ENCODE assay signal across 26 mouse cellular contexts in genomic region chr9:63608006-63608405, GRCm38 (mm10). TPM values are rescaled to one million over a fixed set of nuclear protein-coding genes. Genes with fewer than 3 reads are reported as not detected.
A peak's percentile ranks its signal among the peaks of the same experiment; 100 is the strongest.
DNase-seq lines count a peak whose midpoint lies in the region; TF ChIP-seq lines count a peak whose summit lies in the region.
"Had no signal": no experiment of that assay in that cellular context is flagged by ENCODE, and none has a peak within 500 bp of the region (broad histone marks: within the 10 kb centered on the region; RNA-seq: fewer than 3 reads in every experiment).

No protein-coding gene starts in this region.

- H3K27ac ChIP-seq in layer of hippocampus, adult 2 months: 0 out of 2 replicates have a peak overlapping the region, but pooled peaks have one; percentile 15
- H3K27ac ChIP-seq: embryonic facial prominence, embryonic 12.5 days; embryonic facial prominence, embryonic 15.5 days; hindbrain, embryonic 12.5 days; hindbrain, embryonic 15.5 days had no signal

- H3K4me3 ChIP-seq in layer of hippocampus, adult 2 months: no peak overlapping the region
- H3K4me3 ChIP-seq in myocyte: no peak overlapping the region
- H3K4me3 ChIP-seq: embryonic facial prominence, embryonic 12.5 days; embryonic facial prominence, embryonic 15.5 days; erythroblast, embryonic 14.5 days; hindbrain, embryonic 12.5 days; hindbrain, embryonic 15.5 days had no signal

- no peaks in the 10 kb centered on the region for H3K27me3 ChIP-seq in myocyte (ENCODE audit: control insufficient read depth, insufficient read depth, insufficient read length)
- H3K27me3 ChIP-seq: embryonic facial prominence, embryonic 12.5 days; embryonic facial prominence, embryonic 15.5 days; hindbrain, embryonic 12.5 days; hindbrain, embryonic 15.5 days; Patski had no signal

- H3K4me2 ChIP-seq in myocyte (ENCODE audit: low read depth): peak overlapping the region; percentile 50
- H3K4me2 ChIP-seq: embryonic facial prominence, embryonic 12.5 days; embryonic facial prominence, embryonic 15.5 days; heart, embryonic 11.5 days; hindbrain, embryonic 12.5 days; hindbrain, embryonic 15.5 days had no signal

- TF ChIP-seq POLR2A in myocyte (IDR thresholded peaks at IDR 0.05; ENCODE audit: insufficient read length, low read depth): no peak

- no peak for TF ChIP-seq CTCF in layer of hippocampus, adult 2 months (conservative IDR thresholded peaks at IDR 0.05)

- peaks cover 37% of the 10 kb centered on the region for H3K79me2 ChIP-seq in myocyte (ENCODE audit: control insufficient read depth, insufficient read depth)

- no peaks in the 10 kb centered on the region for H3K36me3 ChIP-seq in myocyte (ENCODE audit: control insufficient read depth, insufficient read depth)
- H3K36me3 ChIP-seq: embryonic facial prominence, embryonic 12.5 days; embryonic facial prominence, embryonic 15.5 days; hindbrain, embryonic 12.5 days; hindbrain, embryonic 15.5 days had no signal

- no peak overlapping the region for H3ac ChIP-seq in myocyte (ENCODE audit: control insufficient read depth, insufficient read length)

- DNase-seq in layer of hippocampus, adult 2 months (ENCODE audit: low spot score in 2 of 2): no peak
- no peak for DNase-seq in layer of hippocampus, postnatal 10 days (ENCODE audit: low spot score in 2 of 2)
- peak; percentile 22 for DNase-seq in adipocyte (ENCODE audit: low spot score)
- no peak for DNase-seq in yolk sac, embryonic 10.5 days (ENCODE audit: low spot score)
- DNase-seq in gastrocnemius, postnatal 4 days (ENCODE audit: low spot score in 2 of 2): no peak
- DNase-seq: adrenal gland, adult 2 months; adrenal gland, postnatal 14 days; cerebellum, adult 11 months; cerebellum, adult 2 months; cerebellum, adult 9-11 months; cerebellum, postnatal 25 days; gastrocnemius, postnatal 25 days had no signal

TF ChIP-seq in myocyte, 11 proteins besides CTCF, POLR2A, EP300 and RAD21:
- TF ChIP-seq E2F4 (IDR thresholded peaks at IDR 0.05; ENCODE audit: insufficient read depth) (no peak), CEBPB (IDR thresholded peaks at IDR 0.05; ENCODE audit: insufficient read depth, poor library complexity, severe bottlenecking) (no peak), TCF12 (IDR thresholded peaks at IDR 0.05; ENCODE audit: insufficient read depth, poor library complexity, severe bottlenecking) (no peak), POLR2AphosphoS2 (IDR thresholded peaks at IDR 0.05; ENCODE audit: insufficient read length, low read depth) (no peak), MAX (IDR thresholded peaks at IDR 0.05; ENCODE audit: low read depth) (no peak), REST (IDR thresholded peaks at IDR 0.05; ENCODE audit: insufficient read depth, insufficient read length) (no peak), MYOD1 (IDR thresholded peaks at IDR 0.05; ENCODE audit: control insufficient read depth in 1 of 3, insufficient read length in 2 of 3, low read depth in 2 of 3) (no peak)

RNA-seq across cellular contexts. Expression of gene Aagab, which starts 5.5 kb away (rescaled TPM):
- total RNA-seq in layer of hippocampus, adult 2 months (2021): 10 to 100 TPM; 60.3 to 61.0 TPM
- total RNA-seq in layer of hippocampus, postnatal 10 days (2021): 10 to 100 TPM; 47.9 to 52.6 TPM
- polyA plus RNA-seq in myocyte (2012; fragmentation: generic; extraction: Trizol): 10.4 TPM
- 10 to 100 TPM; 10.8 to 13.4 TPM for total RNA-seq in gastrocnemius, postnatal 4 days (2021)

RNA-seq across cellular contexts. Expression of gene Iqch, which starts 5.7 kb away (rescaled TPM):
- under 1 TPM in 1 of 2 experiments, not detected in 1; 0.10 TPM for total RNA-seq in layer of hippocampus, adult 2 months (2021)
- under 1 TPM in 1 of 2 experiments, not detected in 1; 0.22 TPM for total RNA-seq in layer of hippocampus, postnatal 10 days (2021)
- not detected for polyA plus RNA-seq in myocyte (2012; fragmentation: generic; extraction: Trizol)
- total RNA-seq in gastrocnemius, postnatal 4 days (2021): not detected
- total RNA-seq: gastrocnemius, adult 8-10 months; gastrocnemius, postnatal 25 days; granulocyte monocyte progenitor cell, adult 5-6 weeks; heart, adult 8-10 months; heart, postnatal 25 days had no signal
- polyA plus RNA-seq: adrenal gland, adult 2 months; cerebellum, adult 2 months; erythroblast, embryonic 14.5 days; heart, embryonic 14.5 days; intestine, postnatal 0 days had no signal
